Mouse (Mus musculus) heart, embryonic 14.5 days (tissue): ENCODE data around the gene Mllt3. TPM values are rescaled to one million over a fixed set of nuclear protein-coding genes. Genes with fewer than 3 reads are reported as not detected.

Experiments used
- ATAC-seq: fragments of 200-750 bp; cut with Nextera tagmentation; 2 replicates; pipeline ENCODE4 v1.8.0; 2017; ENCODE audit warnings: low read depth, moderate TSS enrichment; ENCODE audit not compliant: insufficient number of reproducible peaks, insufficient read depth, low FRiP score
- H3K27ac ChIP-seq, 2 experiments: fragments of 200-500 bp in 1 of 2; fragments of 300-500 bp in 1 of 2; sonication (generic) in 1 of 2; replicated peaks in 1 of 2; 2 replicates each; pipeline ENCODE4 v1.5.1; 2012 to 2014; ENCODE audit warnings: low read depth in 2 of 2, low read length in 2 of 2, control low read depth in 1 of 2, mild to moderate bottlenecking in 1 of 2, mixed read lengths in 1 of 2; ENCODE audit not compliant: control insufficient read depth in 1 of 2, insufficient read depth in 1 of 2
- H3K27me3 ChIP-seq: fragments of 300-500 bp; sonication (generic); 2 replicates; pipeline ENCODE4 v1.6.1; 2014; ENCODE audit warnings: mild to moderate bottlenecking, low read length, control low read depth; ENCODE audit not compliant: control insufficient read depth, insufficient read depth
- H3K36me3 ChIP-seq: fragments of 300-500 bp; sonication (generic); 2 replicates; pipeline ENCODE4 v1.6.1; 2014; ENCODE audit warnings: mild to moderate bottlenecking, control low read depth, low read length, mixed read lengths; ENCODE audit not compliant: control insufficient read depth, insufficient read depth
- H3K4me1 ChIP-seq, 2 experiments: fragments of 200-500 bp in 1 of 2; fragments of 300-500 bp in 1 of 2; sonication (generic) in 1 of 2; 2 replicates each; pipeline ENCODE4 v1.6.1; 2012 to 2014; ENCODE audit warnings: low read length in 2 of 2, control low read depth in 1 of 2, mixed read lengths in 1 of 2; ENCODE audit not compliant: control insufficient read depth in 2 of 2, insufficient read depth in 2 of 2
- H3K4me2 ChIP-seq: fragments of 300-500 bp; sonication (generic); 2 replicates; pipeline ENCODE4 v1.6.1; 2014; ENCODE audit warnings: mild to moderate bottlenecking, low read length
- H3K4me3 ChIP-seq, 2 experiments: fragments of 200-500 bp in 1 of 2; fragments of 300-500 bp in 1 of 2; sonication (generic) in 1 of 2; 2 replicates each; pipeline ENCODE4 v1.5.1; 2012 to 2014; ENCODE audit warnings: low read length in 2 of 2, mild to moderate bottlenecking in 2 of 2, control low read depth in 1 of 2, low read depth in 1 of 2, moderate library complexity in 1 of 2; ENCODE audit not compliant: control insufficient read depth in 1 of 2, insufficient read depth in 1 of 2
- H3K9ac ChIP-seq: fragments of 300-500 bp; sonication (generic); 2 replicates; pipeline ENCODE4 v1.6.1; 2014; ENCODE audit warnings: mild to moderate bottlenecking, low read length
- H3K9me3 ChIP-seq: fragments of 300-500 bp; sonication (generic); 2 replicates; pipeline ENCODE4 v1.6.1; 2016; ENCODE audit warnings: low read length, control low read depth; ENCODE audit not compliant: control insufficient read depth
- WGBS: fragments of 180-500 bp; shearing (Covaris S2); extraction: QIAGEN DNeasy Blood & Tissue Kit; methylation state at CpG from one replicate; pipeline ENCODE4 v1.1.7; 2014; 5-methylcytosine and 5-hydroxymethylcytosine counted together
- polyA plus RNA-seq: library from polyadenylated mRNA; unstranded; fragments of >200 nt; fragmentation: Nextera tagmentation; extraction: Ambion mirVana; gene quantifications from 2 replicates; pipeline ENCODE4 v1.2.1, GENCODE M21; 2014

Gene Mllt3
- polyA plus RNA-seq, 1 experiment from 2014 or later: 33.0 TPM

- Histone ChIP-seq H3K36me3 (no peaks in the 10 kb centered on the region), H3K27ac (no peak overlapping the region), H3K4me2 (no peak overlapping the region), H3K9ac (no peak overlapping the region), H3K4me3 (no peak overlapping the region), H3K9me3 (no peaks in the 10 kb centered on the region), H3K27me3 (no peaks in the 10 kb centered on the region), H3K4me1 (peaks cover 0 to 22% of the 10 kb centered on the region in 2 experiments; a peak in 2 of 4 replicates)
- ATAC-seq: no peak
- WGBS: 91% methylated on average over 4 of the region's 4 CpGs
Observed at GRCm38 (mm10) chr4:87902584-87902983, 130.6 kb downstream of the Mllt3 start.

DNA sequence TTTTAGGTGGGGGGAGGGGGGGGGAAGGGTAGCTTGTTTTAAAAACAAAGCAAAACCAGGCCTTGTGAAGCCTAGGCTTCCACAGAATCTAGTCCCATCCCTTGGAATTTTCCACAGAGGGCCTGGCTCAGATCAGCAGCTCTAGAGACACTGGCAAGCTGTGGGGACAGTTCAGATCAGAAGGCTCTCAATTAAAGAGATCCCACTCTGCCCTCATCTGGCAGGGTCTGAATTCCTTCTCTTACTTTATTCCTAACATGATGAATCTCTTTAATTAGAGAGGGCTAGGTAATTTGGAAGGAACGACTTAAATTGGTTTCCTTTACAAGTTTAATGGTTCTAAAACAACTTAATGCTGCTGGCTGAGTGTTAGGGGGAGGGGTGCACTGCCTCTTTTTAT is 132.0 kb downstream of the Mllt3 start:
- Histone ChIP-seq H3K27ac (0 out of 4 replicates have a peak overlapping the region, but pooled peaks of 1 of the 2 experiments have one; percentile 14), H3K36me3 (no peaks in the 10 kb centered on the region), H3K9me3 (no peaks in the 10 kb centered on the region), H3K4me3 (no peak overlapping the region), H3K4me1 (peaks cover 0 to 22% of the 10 kb centered on the region in 2 experiments; a peak in 2 of 4 replicates), H3K27me3 (no peaks in the 10 kb centered on the region), H3K9ac (no peak overlapping the region), H3K4me2 (no peak overlapping the region)
- 47% methylated on average over 1 of the region's 1 CpGs for WGBS
- ATAC-seq: no peak

GRCm38 (mm10) chr4:87893498-87893897 is 139.7 kb downstream of the Mllt3 start:
- no peak for ATAC-seq
- no peaks in the 10 kb centered on the region for H3K9me3 ChIP-seq
- H3K27ac ChIP-seq: no peak overlapping the region
- H3K27me3 ChIP-seq: no peaks in the 10 kb centered on the region
- H3K4me2 ChIP-seq: no peak overlapping the region
- no peaks in the 10 kb centered on the region for H3K36me3 ChIP-seq
- no peak overlapping the region for H3K4me3 ChIP-seq
- H3K4me1 ChIP-seq: no peaks in the 10 kb centered on the region
- H3K9ac ChIP-seq: no peak overlapping the region
- 77% methylated on average over 3 of the region's 3 CpGs for WGBS

DNA sequence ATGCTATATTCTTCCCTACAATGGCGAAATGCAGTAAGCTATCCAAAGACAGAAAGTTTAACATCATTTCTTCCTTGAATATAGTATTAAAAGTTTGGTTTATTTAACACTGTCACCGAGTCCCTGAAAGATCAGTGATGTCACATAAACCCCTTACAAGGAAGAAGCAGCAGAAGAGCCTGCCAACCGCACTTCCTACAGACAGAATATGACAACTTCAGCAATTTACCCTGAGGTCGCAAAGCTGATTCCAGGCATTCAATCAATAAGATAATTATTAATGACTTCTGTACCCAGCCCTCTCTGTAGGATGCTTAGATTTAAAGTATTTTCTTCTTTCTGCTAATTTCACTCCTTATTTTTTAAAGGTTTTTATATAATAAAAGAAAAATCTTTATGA is 140.2 kb downstream of the Mllt3 start:
- no peak overlapping the region for H3K9ac ChIP-seq
- ATAC-seq: no peak
- H3K27ac ChIP-seq: no peak overlapping the region
- WGBS: 89% methylated on average over 4 of the region's 4 CpGs
- H3K4me1 ChIP-seq: no peaks in the 10 kb centered on the region; a peak in 1 of 4 replicates
- no peak overlapping the region for H3K4me2 ChIP-seq
- H3K36me3 ChIP-seq: no peaks in the 10 kb centered on the region
- H3K27me3 ChIP-seq: no peaks in the 10 kb centered on the region
- H3K4me3 ChIP-seq: no peak overlapping the region
- no peaks in the 10 kb centered on the region for H3K9me3 ChIP-seq

- no peak for ATAC-seq
- 84% methylated on average over 5 of the region's 5 CpGs for WGBS
- no peaks in the 10 kb centered on the region for H3K27me3 ChIP-seq
- no peaks in the 10 kb centered on the region for H3K9me3 ChIP-seq
- no peaks in the 10 kb centered on the region; a peak in 1 of 4 replicates for H3K4me1 ChIP-seq
- H3K9ac ChIP-seq: no peak overlapping the region
- H3K4me2 ChIP-seq: no peak overlapping the region
- H3K36me3 ChIP-seq: no peaks in the 10 kb centered on the region
- H3K27ac ChIP-seq: no peak overlapping the region
- no peak overlapping the region for H3K4me3 ChIP-seq
Observed at GRCm38 (mm10) chr4:87883225-87883875, 149.8 kb downstream of the Mllt3 start.

GRCm38 (mm10) chr4:87881995-87882394 is 151.2 kb downstream of the Mllt3 start:
- Histone ChIP-seq H3K9me3 (no peaks in the 10 kb centered on the region), H3K9ac (no peak overlapping the region), H3K4me3 (no peak overlapping the region), H3K27ac (no peak overlapping the region), H3K27me3 (no peaks in the 10 kb centered on the region), H3K4me1 (no peaks in the 10 kb centered on the region), H3K36me3 (no peaks in the 10 kb centered on the region), H3K4me2 (no peak overlapping the region)
- 100% methylated on average over 1 of the region's 1 CpGs for WGBS
- ATAC-seq: no peak

GRCm38 (mm10) chr4:87881583-87881982 is 151.6 kb downstream of the Mllt3 start:
- H3K9me3 ChIP-seq: no peaks in the 10 kb centered on the region
- 84% methylated on average over 2 of the region's 2 CpGs for WGBS
- no peaks in the 10 kb centered on the region for H3K36me3 ChIP-seq
- no peak for ATAC-seq
- H3K9ac ChIP-seq: no peak overlapping the region
- H3K27me3 ChIP-seq: no peaks in the 10 kb centered on the region
- no peak overlapping the region for H3K27ac ChIP-seq
- no peak overlapping the region for H3K4me2 ChIP-seq
- no peaks in the 10 kb centered on the region for H3K4me1 ChIP-seq
- H3K4me3 ChIP-seq: no peak overlapping the region

DNA sequence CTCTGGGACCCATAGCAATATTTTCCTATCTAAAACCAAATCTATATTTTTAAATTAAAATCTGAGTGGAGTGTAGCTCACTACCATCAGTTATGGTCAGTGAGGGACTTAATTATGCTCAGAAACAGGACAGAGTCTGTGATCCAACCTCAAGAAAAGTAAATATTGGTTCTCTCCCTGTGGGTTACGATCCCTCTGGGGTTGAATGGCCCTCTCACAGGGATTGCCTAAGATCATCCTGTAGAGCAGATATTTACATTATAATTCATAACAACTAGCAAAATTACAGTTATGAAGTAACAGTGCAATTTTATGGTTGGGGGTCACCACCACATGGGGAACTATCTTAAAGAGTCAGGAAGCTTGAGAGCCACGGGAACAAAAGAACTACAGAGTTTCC is 152.9 kb downstream of the Mllt3 start:
- Histone ChIP-seq H3K4me1 (no peaks in the 10 kb centered on the region), H3K9me3 (no peaks in the 10 kb centered on the region), H3K4me2 (no peak overlapping the region), H3K9ac (no peak overlapping the region), H3K27ac (no peak overlapping the region), H3K4me3 (no peak overlapping the region), H3K36me3 (no peaks in the 10 kb centered on the region), H3K27me3 (no peaks in the 10 kb centered on the region)
- 84% methylated on average over 2 of the region's 2 CpGs for WGBS
- no peak for ATAC-seq
